Mouse (Mus musculus) kidney, adult 2 months (tissue): Measurements from ENCODE around the gene Raly.

Source experiments
- CTCF ChIP-seq: fragments of 200-500 bp; conservative IDR thresholded peaks from 2 replicates; pipeline ENCODE4 v1.5.1; 2011; ENCODE audit warnings: low read depth, mild to moderate bottlenecking, control low read depth, low read length, moderate library complexity, mixed read lengths; ENCODE audit not compliant: insufficient read depth, insufficient read length
- POLR2A ChIP-seq: fragments of 200-500 bp; IDR thresholded peaks from one replicate; pipeline ENCODE4 v1.6.1; 2011; ENCODE audit warnings: low read depth, low read length, control low read depth

- TF ChIP-seq CTCF: no peak
- no peak for TF ChIP-seq POLR2A
Observed at GRCm38 (mm10) chr2:154785284-154785683, 5.6 kb upstream of the Raly start.
